Mouse (Mus musculus): Measurements from ENCODE around the gene Scgb1c1. TPM values are rescaled to one million over a fixed set of nuclear protein-coding genes. Genes with fewer than 3 reads are reported as not detected.

The Scgb1c1 gene
- polyA plus RNA-seq, 1 experiment, result 1.4 TPM

- DNase-seq (ENCODE audit: extremely low spot score in 1 of 2, low spot score in 1 of 2), result no peak
Observed at GRCm38 (mm10) chr7:140840750-140841735, 4.3 kb upstream of the Scgb1c1 start.

- DNase-seq (ENCODE audit: extremely low spot score in 1 of 2, low spot score in 1 of 2), result no peak
Observed at GRCm38 (mm10) chr7:140843806-140844205, 1.5 kb upstream of the Scgb1c1 start.

GRCm38 (mm10) chr7:140845683-140846082 is 336 bp downstream of the Scgb1c1 start:
- no peak for DNase-seq (ENCODE audit: extremely low spot score in 1 of 2, low spot score in 1 of 2)

GRCm38 (mm10) chr7:140846676-140847075 is 1.3 kb downstream of the Scgb1c1 start:
- DNase-seq (ENCODE audit: extremely low spot score in 1 of 2, low spot score in 1 of 2), result no peak

GRCm38 (mm10) chr7:140847755-140848580 is 2.6 kb downstream of the Scgb1c1 start, which contains the start of gene Odf3:
TSS of gene Odf3 (plus strand) at chr7:140847805.
- DNase-seq (ENCODE audit: extremely low spot score in 1 of 2, low spot score in 1 of 2), result no peak

- no peak for DNase-seq (ENCODE audit: extremely low spot score in 1 of 2, low spot score in 1 of 2)
Observed at GRCm38 (mm10) chr7:140848591-140848990, 3.2 kb downstream of the Scgb1c1 start.

GRCm38 (mm10) chr7:140851916-140852315 is 6.6 kb downstream of the Scgb1c1 start:
- no peak for DNase-seq (ENCODE audit: extremely low spot score in 1 of 2, low spot score in 1 of 2)

- DNase-seq (ENCODE audit: extremely low spot score in 1 of 2, low spot score in 1 of 2), result no peak
Observed at GRCm38 (mm10) chr7:140853386-140853785, 8.0 kb downstream of the Scgb1c1 start.

GRCm38 (mm10) chr7:140854483-140854882 is 9.1 kb downstream of the Scgb1c1 start:
- no peak for DNase-seq (ENCODE audit: extremely low spot score in 1 of 2, low spot score in 1 of 2)

GRCm38 (mm10) chr7:140855181-140855580 is 9.8 kb downstream of the Scgb1c1 start:
- DNase-seq (ENCODE audit: extremely low spot score in 1 of 2, low spot score in 1 of 2), result no peak

- DNase-seq (ENCODE audit: extremely low spot score in 1 of 2, low spot score in 1 of 2), result peak; percentile 86 to 88
Observed at GRCm38 (mm10) chr7:140855860-140856784, 10.8 kb downstream of the Scgb1c1 start, which contains the start of gene Gm45785. TSS of gene Gm45785 (minus strand) at chr7:140856331.

GRCm38 (mm10) chr7:140856785-140857549 is 11.6 kb downstream of the Scgb1c1 start, which contains the start of gene Ric8a:
TSS of gene Ric8a (plus strand) at chr7:140856957.
- peak; percentile 81 to 90 for DNase-seq (ENCODE audit: extremely low spot score in 1 of 2, low spot score in 1 of 2)

GRCm38 (mm10) chr7:140857550-140858505 is 12.5 kb downstream of the Scgb1c1 start, which contains the start of gene Bet1l:
TSS of gene Bet1l (minus strand) at chr7:140857577.
- DNase-seq (ENCODE audit: extremely low spot score in 1 of 2, low spot score in 1 of 2), result no peak

- no peak for DNase-seq (ENCODE audit: extremely low spot score in 1 of 2, low spot score in 1 of 2)
Observed at GRCm38 (mm10) chr7:140858746-140859145, 13.4 kb downstream of the Scgb1c1 start.

GRCm38 (mm10) chr7:140859997-140860396 is 14.7 kb downstream of the Scgb1c1 start:
- DNase-seq (ENCODE audit: extremely low spot score in 1 of 2, low spot score in 1 of 2), result no peak

- no peak for DNase-seq (ENCODE audit: extremely low spot score in 1 of 2, low spot score in 1 of 2)
Observed at GRCm38 (mm10) chr7:140860728-140861127, 15.4 kb downstream of the Scgb1c1 start.

GRCm38 (mm10) chr7:140864761-140865160 is 19.4 kb downstream of the Scgb1c1 start:
- DNase-seq (ENCODE audit: extremely low spot score in 1 of 2, low spot score in 1 of 2), result no peak

GRCm38 (mm10) chr7:140874224-140874623 is 28.9 kb downstream of the Scgb1c1 start:
- DNase-seq (ENCODE audit: extremely low spot score in 1 of 2, low spot score in 1 of 2), result no peak
